In the genomic region with DNA sequence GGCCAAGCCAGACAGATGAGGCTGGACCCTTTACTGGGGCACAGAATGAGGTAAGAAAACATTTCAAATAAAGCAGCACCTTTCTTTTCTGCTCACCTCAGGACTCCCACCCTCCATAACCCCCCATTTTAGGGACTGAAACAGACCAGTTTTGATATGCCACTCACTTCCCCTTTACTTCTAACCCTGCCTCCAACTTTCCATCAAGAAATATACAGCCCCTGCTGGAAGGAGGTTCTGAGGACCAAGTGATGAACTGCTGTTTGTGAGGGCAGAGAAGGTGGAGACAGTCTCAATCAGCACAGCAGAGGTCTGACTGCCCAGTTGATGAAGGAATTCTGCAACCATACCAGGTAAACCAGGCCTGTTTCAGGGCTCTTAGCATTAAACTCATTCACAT, we compare ENCODE assay signal across 9 mouse cellular contexts. TPM values are rescaled to one million over a fixed set of nuclear protein-coding genes. Genes with fewer than 3 reads are reported as not detected.
DNase-seq lines count a peak whose midpoint lies in the region; ATAC-seq and TF ChIP-seq lines count a peak whose summit lies in the region.
"Had no signal": no experiment of that assay in that cellular context is flagged by ENCODE, and none has a peak within 500 bp of the region (broad histone marks: within the 10 kb centered on the region; RNA-seq: fewer than 3 reads in every experiment).

No protein-coding gene starts in this region.

- peaks cover 21% of the 10 kb centered on the region for H3K36me3 ChIP-seq in heart, embryonic 15.5 days
- H3K36me3 ChIP-seq in embryonic facial prominence, embryonic 13.5 days, result peaks cover 39% of the 10 kb centered on the region
- peaks cover 11% of the 10 kb centered on the region; the same call in 1 of the 2 replicates for H3K36me3 ChIP-seq in intestine, embryonic 16.5 days (ENCODE audit: control insufficient read depth, insufficient read depth, low read length)
- peaks cover 15% of the 10 kb centered on the region for H3K36me3 ChIP-seq in myocyte (ENCODE audit: control insufficient read depth, insufficient read depth)

- H3K4me3 ChIP-seq in heart, embryonic 15.5 days, result peak overlapping the region; percentile 80
- H3K4me3 ChIP-seq in embryonic facial prominence, embryonic 13.5 days, result peak overlapping the region; percentile 76; the same call in 1 of the 2 replicates
- peak overlapping the region; percentile 16 for H3K4me3 ChIP-seq in intestine, embryonic 16.5 days (ENCODE audit: low read length)
- peak overlapping the region; percentile 72 for H3K4me3 ChIP-seq in myocyte

- no peak overlapping the region for H3ac ChIP-seq in myocyte (ENCODE audit: control insufficient read depth, insufficient read length)

- intact Hi-C loops in heart, postnatal 14 days (cut with DNase I), result loop anchor here (10.0 kb wide), 1 partner anchor 952 kb away; the partner anchor contains the start of gene Krr1

- no peak overlapping the region for H3K9ac ChIP-seq in heart, embryonic 15.5 days
- no peak overlapping the region for H3K9ac ChIP-seq in embryonic facial prominence, embryonic 13.5 days
- no peak overlapping the region for H3K9ac ChIP-seq in intestine, embryonic 16.5 days (ENCODE audit: low read depth, low read length)

- H3K79me2 ChIP-seq in myocyte (ENCODE audit: control insufficient read depth, insufficient read depth), result peaks cover 38% of the 10 kb centered on the region

- H3K9me3 ChIP-seq in heart, embryonic 15.5 days (replicated peaks), result no peaks in the 10 kb centered on the region
- peaks cover 3% of the 10 kb centered on the region; the same call in 1 of the 2 replicates for H3K9me3 ChIP-seq in embryonic facial prominence, embryonic 13.5 days
- no peaks in the 10 kb centered on the region for H3K9me3 ChIP-seq in intestine, embryonic 16.5 days (ENCODE audit: control insufficient read depth, low read length)

- DNase-seq in heart, postnatal 14 days, result no peak
- DNase-seq in frontal cortex, postnatal 14 days (ENCODE audit: low spot score in 2 of 2), result no peak
- DNase-seq in testis, postnatal 14 days (ENCODE audit: low spot score), result no peak
- DNase-seq in thymus, postnatal 10 days (ENCODE audit: low spot score in 2 of 2), result no peak
- DNase-seq: thymus, adult 2 months had no signal

- H3K4me2 ChIP-seq in heart, embryonic 15.5 days, result peak overlapping the region; percentile 82
- H3K4me2 ChIP-seq in embryonic facial prominence, embryonic 13.5 days, result peak overlapping the region; percentile 74
- H3K4me2 ChIP-seq in intestine, embryonic 16.5 days (ENCODE audit: low read depth, low read length), result peak overlapping the region; percentile 69
- peak overlapping the region; percentile 83 for H3K4me2 ChIP-seq in myocyte (ENCODE audit: low read depth)

- no peak for TF ChIP-seq POLR2A in myocyte (IDR thresholded peaks at IDR 0.05; ENCODE audit: insufficient read length, low read depth)

- no peak overlapping the region for H3K27ac ChIP-seq in heart, embryonic 15.5 days
- H3K27ac ChIP-seq in embryonic facial prominence, embryonic 13.5 days, result no peak overlapping the region
- no peak overlapping the region for H3K27ac ChIP-seq in intestine, embryonic 16.5 days (ENCODE audit: low read length)

- ATAC-seq in heart, embryonic 15.5 days (replicated peaks; ENCODE audit: insufficient number of reproducible peaks, insufficient read depth, low FRiP score, low read depth), result no peak
- ATAC-seq in embryonic facial prominence, embryonic 13.5 days (ENCODE audit: insufficient number of reproducible peaks, insufficient read depth, low FRiP score, low TSS enrichment, low read depth), result no peak
- ATAC-seq in intestine, embryonic 16.5 days, result no peak

- no peaks in the 10 kb centered on the region for H3K27me3 ChIP-seq in heart, embryonic 15.5 days
- no peaks in the 10 kb centered on the region for H3K27me3 ChIP-seq in embryonic facial prominence, embryonic 13.5 days
- H3K27me3 ChIP-seq in intestine, embryonic 16.5 days (replicated peaks; ENCODE audit: control insufficient read depth, insufficient read depth, low read length), result no peaks in the 10 kb centered on the region
- no peaks in the 10 kb centered on the region for H3K27me3 ChIP-seq in myocyte (ENCODE audit: control insufficient read depth, insufficient read depth, insufficient read length)

- peaks cover 25% of the 10 kb centered on the region for H3K4me1 ChIP-seq in heart, embryonic 15.5 days (replicated peaks)
- H3K4me1 ChIP-seq in embryonic facial prominence, embryonic 13.5 days, result peaks cover 24% of the 10 kb centered on the region
- peaks cover 13% of the 10 kb centered on the region for H3K4me1 ChIP-seq in intestine, embryonic 16.5 days (ENCODE audit: control insufficient read depth, insufficient read depth, low read length)

TF ChIP-seq in myocyte, 11 proteins besides CTCF, POLR2A, EP300 and RAD21:
- TF ChIP-seq POLR2AphosphoS2 (IDR thresholded peaks at IDR 0.05; ENCODE audit: insufficient read length, low read depth) (no peak), USF1 (IDR thresholded peaks at IDR 0.05; ENCODE audit: low read depth) (no peak), E2F4 (IDR thresholded peaks at IDR 0.05; ENCODE audit: insufficient read depth) (no peak), TCF3 (IDR thresholded peaks at IDR 0.05; ENCODE audit: insufficient read length, low read depth) (no peak), REST (IDR thresholded peaks at IDR 0.05; ENCODE audit: insufficient read depth, insufficient read length) (no peak), SRF (IDR thresholded peaks at IDR 0.05; ENCODE audit: control insufficient read depth, insufficient read length, low read depth) (no peak), MAX (IDR thresholded peaks at IDR 0.05; ENCODE audit: low read depth) (no peak), CEBPB (IDR thresholded peaks at IDR 0.05; ENCODE audit: insufficient read depth, poor library complexity, severe bottlenecking) (no peak), TCF12 (IDR thresholded peaks at IDR 0.05; ENCODE audit: insufficient read depth, poor library complexity, severe bottlenecking) (no peak), MYOG (IDR thresholded peaks at IDR 0.05; ENCODE audit: control insufficient read depth in 1 of 3, insufficient read depth in 1 of 3, insufficient read length in 2 of 3, low read depth in 2 of 3) (no peak), MYOD1 (IDR thresholded peaks at IDR 0.05; ENCODE audit: control insufficient read depth in 1 of 3, insufficient read length in 2 of 3, low read depth in 2 of 3) (no peak)

RNA-seq across cellular contexts. Expression of gene Atxn7l3b, which starts 1.8 kb away (rescaled TPM):
- 105 and 122 TPM in 2 replicates for polyA plus RNA-seq in heart, embryonic 15.5 days (2015; fragmentation: Nextera tagmentation; extraction: Ambion mirVana)
- total RNA-seq in heart, postnatal 14 days (2021), result 10 to 100 TPM; 42.3 to 43.8 TPM
- polyA plus RNA-seq in embryonic facial prominence, embryonic 13.5 days (2015; fragmentation: Nextera tagmentation; extraction: Ambion mirVana), result 281 and 301 TPM in 2 replicates
- polyA plus RNA-seq in intestine, embryonic 16.5 days (2015; fragmentation: Nextera tagmentation; extraction: Ambion mirVana), result 151 and 153 TPM in 2 replicates
- 35.0 TPM for polyA plus RNA-seq in myocyte (2012; fragmentation: generic; extraction: Trizol)

Comparison
In these comparisons a context has a peak if more than half of its experiments do, and no peak if none do; other contexts are left out.
1. H3K4me3 ChIP-seq: peak in every context shown above with its lines; median percentile 80 in heart, embryonic 15.5 days; 76 in embryonic facial prominence, embryonic 13.5 days; 72 in myocyte; 16 in intestine, embryonic 16.5 days.